Mouse (Mus musculus) macrophage (primary cell): ENCODE measurements around the gene Itih1. TPM values are rescaled to one million over a fixed set of nuclear protein-coding genes. Genes with fewer than 3 reads are reported as not detected.

Experiments
- H3K27ac ChIP-seq: fragments of 350-480 bp; formaldehyde crosslinking; 2 replicates; pipeline ENCODE4 v1.9.0; 2021
- H3K36me3 ChIP-seq: fragments of 350-480 bp; formaldehyde crosslinking; 2 replicates; pipeline ENCODE4 v1.9.0; 2021; ENCODE audit errors: inconsistent target
- H3K4me3 ChIP-seq: fragments of 350-480 bp; formaldehyde crosslinking; 2 replicates; pipeline ENCODE4 v1.9.0; 2021; ENCODE audit errors: inconsistent target
- H3K79me2 ChIP-seq: fragments of 350-480 bp; formaldehyde crosslinking; 2 replicates; pipeline ENCODE4 v1.9.0; 2021; ENCODE audit errors: inconsistent target
- WGBS: methylation state at CpG from one replicate; pipeline ENCODE4 v1.1.7; 2026; ENCODE audit warnings: inconsistent platforms; ENCODE audit not compliant: missing documents; 5-methylcytosine and 5-hydroxymethylcytosine counted together
- polyA plus RNA-seq: library from polyadenylated mRNA; stranded (reverse); fragments of 250-400 nt; gene quantifications from 3 replicates; pipeline ENCODE4 v1.2.4, GENCODE M21; 2018; ENCODE audit warnings: inconsistent platforms

Gene Itih1
- polyA plus RNA-seq, 1 experiment from 2014 or later: not detected

DNA sequence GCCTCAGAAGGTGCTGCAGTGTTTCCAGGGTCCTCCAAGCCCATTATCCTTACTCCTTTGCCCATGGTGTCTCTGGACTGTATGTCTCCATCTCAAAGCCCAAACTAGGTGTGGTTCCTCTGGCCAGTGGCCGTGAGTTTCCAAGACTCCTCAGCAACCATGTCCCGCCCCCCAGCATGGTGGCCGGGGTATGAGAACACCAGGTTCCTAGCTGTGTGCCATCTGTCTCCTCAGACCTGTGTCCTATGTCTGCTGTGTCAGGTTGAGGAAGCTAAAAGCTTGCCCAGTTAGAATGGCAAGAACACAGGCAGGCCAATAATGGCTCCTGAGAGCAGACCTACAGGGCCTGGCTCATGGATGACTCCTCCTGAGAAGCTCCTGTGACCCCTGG, 61.4 kb downstream of the Itih1 start:
- Histone ChIP-seq H3K4me3 (no peak overlapping the region), H3K79me2 (no peaks in the 10 kb centered on the region), H3K27ac (no peak overlapping the region), H3K36me3 (no peaks in the 10 kb centered on the region)
- WGBS: 83% methylated on average over 3 of the region's 3 CpGs

DNA sequence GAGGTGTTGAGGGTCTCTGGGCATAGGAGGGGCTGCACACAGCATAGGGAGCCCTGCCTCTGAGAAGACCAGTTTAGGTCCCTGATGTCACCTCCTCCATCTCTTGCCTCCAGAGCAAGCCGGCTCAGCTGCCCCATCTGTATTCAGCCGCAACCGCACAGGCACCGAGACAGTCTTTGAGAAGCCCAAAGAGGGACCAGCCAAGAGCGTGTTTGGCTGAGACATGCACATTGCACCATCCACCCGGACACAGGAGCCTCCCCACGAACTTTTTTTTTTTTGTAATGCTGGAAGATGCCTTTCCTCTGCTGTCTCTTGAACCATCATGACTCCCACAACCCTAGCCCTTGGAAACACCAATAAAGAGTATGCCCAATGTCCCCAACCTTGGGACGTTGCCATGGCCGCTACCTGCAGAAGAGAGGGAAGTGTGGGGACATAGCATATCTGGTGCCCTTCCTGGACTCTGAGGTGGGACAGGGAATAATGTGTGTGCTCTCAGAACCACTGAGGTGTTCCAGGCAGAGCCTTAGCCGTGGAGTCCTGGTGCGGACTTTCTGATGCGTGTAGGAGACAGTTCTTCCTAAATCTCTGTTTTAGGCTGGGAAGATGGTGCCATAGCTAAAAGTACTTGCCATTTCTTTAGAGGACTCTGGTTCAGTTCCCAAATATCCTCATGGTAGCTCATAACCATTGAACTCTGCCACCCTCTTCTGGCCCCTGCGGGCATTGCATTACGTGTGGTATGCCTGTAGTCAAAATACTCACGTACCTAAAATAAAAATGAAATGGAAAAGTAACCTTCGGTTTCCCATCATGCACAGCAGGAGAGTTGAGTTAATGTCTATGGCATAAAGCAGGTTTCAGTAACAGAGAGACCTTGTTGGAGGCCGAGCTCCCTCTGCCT, 62.0 kb downstream of the Itih1 start:
- Histone ChIP-seq H3K27ac (no peak overlapping the region), H3K4me3 (no peak overlapping the region), H3K79me2 (no peaks in the 10 kb centered on the region), H3K36me3 (no peaks in the 10 kb centered on the region)
- WGBS: 77% methylated on average over 17 of the region's 17 CpGs

DNA sequence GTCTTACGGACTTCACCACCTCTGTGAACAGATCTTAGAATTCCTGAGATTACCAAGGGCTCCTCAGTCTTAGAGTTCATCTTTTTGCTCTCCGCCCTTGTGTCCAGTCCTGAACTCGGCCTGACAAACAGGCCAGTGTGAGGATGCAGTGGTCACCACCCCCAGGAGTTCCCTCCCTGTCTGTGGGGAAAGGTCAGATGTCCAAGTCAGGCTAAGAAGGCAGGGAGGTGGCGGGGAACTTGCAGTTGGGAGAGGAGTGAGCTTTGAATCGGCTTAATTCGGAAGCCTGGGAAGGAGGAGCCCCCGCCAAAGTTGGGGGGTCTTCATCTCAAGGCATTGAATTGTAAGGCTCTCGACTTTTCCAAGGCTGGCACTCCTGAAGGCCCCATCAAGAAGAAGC, 62.8 kb downstream of the Itih1 start:
- Histone ChIP-seq H3K27ac (no peak overlapping the region), H3K4me3 (no peak overlapping the region), H3K36me3 (no peaks in the 10 kb centered on the region), H3K79me2 (no peaks in the 10 kb centered on the region)
- 93% methylated on average over 8 of the region's 8 CpGs for WGBS

DNA sequence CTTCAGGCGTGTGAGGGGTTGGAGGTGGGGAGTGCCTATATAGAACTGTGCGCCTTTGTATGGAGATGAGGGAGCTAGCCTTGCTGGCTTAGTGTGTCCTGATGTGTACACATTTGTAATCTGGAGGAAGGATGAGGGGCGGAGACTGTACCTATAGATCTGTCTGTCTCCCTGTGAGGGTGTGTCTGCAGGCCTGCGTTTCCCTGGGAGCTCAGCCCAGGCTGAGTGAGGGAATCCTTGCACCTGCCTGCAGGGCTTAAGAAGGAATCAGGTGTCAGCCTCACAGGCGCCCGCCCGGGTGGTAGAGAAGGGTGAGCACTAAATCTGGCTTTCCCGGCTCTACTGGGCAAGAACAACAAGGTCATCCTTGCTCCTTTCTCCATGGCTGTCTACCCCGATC, 63.3 kb downstream of the Itih1 start:
- 94% methylated on average over 9 of the region's 9 CpGs for WGBS
- Histone ChIP-seq H3K36me3 (no peaks in the 10 kb centered on the region), H3K27ac (no peak overlapping the region), H3K79me2 (no peaks in the 10 kb centered on the region), H3K4me3 (no peak overlapping the region)

Other genes starting within 250 kb of the Itih1 start
- gene Sfmbt1, start 228.4 kb downstream of the Itih1 start, polyA plus RNA-seq: 21.6 to 32.5 TPM (median 29.4 TPM) in 3 replicates
- 4.9 to 7.5 TPM (median 7.1 TPM) in 3 replicates for gene Tmem110, start 117.7 kb downstream of the Itih1 start, polyA plus RNA-seq
- 0.19 TPM in 1 of 3 replicates, not detected in the others for gene Mustn1, start 64.1 kb downstream of the Itih1 start, polyA plus RNA-seq
- gene Itih4, start 56.8 kb downstream of the Itih1 start, polyA plus RNA-seq: not detected in 3 replicates
- not detected in 3 replicates for gene Itih3, start 19.5 kb downstream of the Itih1 start, polyA plus RNA-seq
- gene Nek4, start 8.1 kb upstream of the Itih1 start, polyA plus RNA-seq: 5.6 to 7.4 TPM (median 5.9 TPM) in 3 replicates
- 25.5 to 38.1 TPM (median 30.8 TPM) in 3 replicates for gene Glt8d1, start 58.1 kb upstream of the Itih1 start, polyA plus RNA-seq
- 227 to 384 TPM (median 331 TPM) in 3 replicates for gene Spcs1, start 58.4 kb upstream of the Itih1 start, polyA plus RNA-seq
- gene Pbrm1, start 75.8 kb upstream of the Itih1 start, polyA plus RNA-seq: 19.0 to 25.4 TPM (median 21.5 TPM) in 3 replicates
- 29.0 to 64.4 TPM (median 63.1 TPM) in 3 replicates for gene Gnl3, start 75.9 kb upstream of the Itih1 start, polyA plus RNA-seq
- 5.9 to 64.8 TPM (median 39.9 TPM) in 3 replicates for gene Smim4, start 185.7 kb upstream of the Itih1 start, polyA plus RNA-seq
- gene Nt5dc2, start 187.8 kb upstream of the Itih1 start, polyA plus RNA-seq: 64.0 to 97.6 TPM (median 77.4 TPM) in 3 replicates
- gene Stab1, start 225.4 kb upstream of the Itih1 start, polyA plus RNA-seq: 241 to 829 TPM (median 623 TPM) in 3 replicates